Mouse (Mus musculus): ENCODE results near the gene Olfr774. TPM values are rescaled to one million over a fixed set of nuclear protein-coding genes. Genes with fewer than 3 reads are reported as not detected.
"Not testable (repeated sequence)": the region's sequence is repeated elsewhere in the genome, so short reads cannot be mapped to it uniquely, and the experiment has no call there.

Gene Olfr774
- polyA plus RNA-seq (2015; fragmentation: Nextera tagmentation; extraction: Ambion mirVana), result not detected in 2 replicates

GRCm38 (mm10) chr10:129235904-129236303 is at the start of gene Olfr774:
Gene Olfr774, plus strand, starts transcription at chr10:129236204.
- Histone ChIP-seq H3K4me2 (replicated peaks; ENCODE audit: low read depth, low read length) (no peak within 1 kb of the TSS), H3K27ac (ENCODE audit: low read length) (no peak within 1 kb of the TSS), H3K27me3 (replicated peaks; ENCODE audit: insufficient read depth, low read length) (no peaks in the 10 kb centered on the region), H3K9ac (replicated peaks; ENCODE audit: low read depth) (no peak within 1 kb of the TSS), H3K9me3 (ENCODE audit: low read length) (no peaks in the 10 kb centered on the region), H3K4me1 (ENCODE audit: insufficient read depth, low read depth, low read length) (no peaks in the 10 kb centered on the region), H3K4me3 (ENCODE audit: low read depth, low read length) (no peak within 1 kb of the TSS), H3K36me3 (ENCODE audit: insufficient read depth, low read length) (no peaks in the 10 kb centered on the region)
- no peak for ATAC-seq
- TF ChIP-seq CTCF (IDR thresholded peaks at IDR 0.05) (no peak), EP300 (IDR thresholded peaks at IDR 0.05) (no peak)
- no peak for DNase-seq (ENCODE audit: low spot score)
- 61% methylated on average over 2 of the region's 2 CpGs for WGBS

DNA sequence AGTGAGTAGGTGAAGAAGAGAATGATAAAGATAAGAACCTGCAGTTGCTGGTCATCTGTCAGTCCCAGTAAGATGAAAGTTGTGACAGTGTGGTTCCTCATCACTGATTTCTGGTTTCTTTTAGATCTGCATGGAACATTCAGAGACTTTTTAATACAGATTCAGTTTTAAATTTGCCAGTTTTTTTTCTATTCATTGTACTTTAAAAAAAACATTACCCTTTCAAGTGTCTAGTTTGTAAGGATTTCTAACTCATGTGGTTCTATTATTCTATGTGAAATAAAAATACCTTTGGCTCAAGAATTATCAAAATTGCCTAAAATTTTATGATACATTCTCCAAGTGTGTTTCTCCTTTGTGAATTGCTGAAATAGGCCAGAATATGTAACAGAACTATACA is 48.7 kb upstream of the Olfr774 start, which contains the start of gene Olfr773:
Olfr773 (minus strand) TSS at position 101 of the 400 bp plus-strand sequence.
- H3K36me3 ChIP-seq (ENCODE audit: insufficient read depth, low read length); H3K4me1 ChIP-seq (ENCODE audit: insufficient read depth, low read depth, low read length); H3K27me3 ChIP-seq (replicated peaks; ENCODE audit: insufficient read depth, low read length); DNase-seq (ENCODE audit: low spot score); H3K4me2 ChIP-seq (replicated peaks; ENCODE audit: low read depth, low read length); H3K9ac ChIP-seq (replicated peaks; ENCODE audit: low read depth); H3K27ac ChIP-seq (ENCODE audit: low read length); H3K9me3 ChIP-seq (ENCODE audit: low read length); H3K4me3 ChIP-seq (ENCODE audit: low read depth, low read length); ATAC-seq: not testable (repeated sequence)

DNA sequence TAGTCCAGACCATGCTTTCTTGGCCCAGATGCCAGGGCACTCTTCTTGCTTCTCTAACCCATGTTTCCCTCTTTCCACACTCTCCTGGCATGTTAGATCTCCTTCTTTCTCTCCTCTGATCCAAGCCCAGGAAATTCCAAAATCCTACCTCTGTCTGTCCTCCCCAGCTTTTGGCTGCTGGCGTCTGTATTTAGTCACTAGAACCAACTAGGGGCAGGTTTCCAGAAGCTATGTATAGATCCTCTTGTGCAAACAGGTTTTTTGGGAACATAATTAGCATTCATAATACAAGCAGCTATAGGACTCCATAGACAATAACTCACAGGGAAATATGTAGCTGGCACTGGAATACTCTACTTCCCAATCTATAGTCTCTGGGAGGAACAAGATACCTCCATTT is 5.3 kb upstream of the Olfr774 start:
- H3K4me2 ChIP-seq (replicated peaks; ENCODE audit: low read depth, low read length), result no peak overlapping the region
- H3K9ac ChIP-seq (replicated peaks; ENCODE audit: low read depth), result no peak overlapping the region
- no peaks in the 10 kb centered on the region for H3K9me3 ChIP-seq (ENCODE audit: low read length)
- H3K4me1 ChIP-seq (ENCODE audit: insufficient read depth, low read depth, low read length), result no peaks in the 10 kb centered on the region
- H3K36me3 ChIP-seq (ENCODE audit: insufficient read depth, low read length), result no peaks in the 10 kb centered on the region
- 85% methylated on average over 1 of the region's 1 CpGs for WGBS
- no peak for TF ChIP-seq CTCF (IDR thresholded peaks at IDR 0.05)
- TF ChIP-seq EP300 (IDR thresholded peaks at IDR 0.05), result no peak
- no peak overlapping the region for H3K27ac ChIP-seq (ENCODE audit: low read length)
- no peaks in the 10 kb centered on the region for H3K27me3 ChIP-seq (replicated peaks; ENCODE audit: insufficient read depth, low read length)
- no peak for ATAC-seq
- DNase-seq (ENCODE audit: low spot score), result no peak
- no peak overlapping the region for H3K4me3 ChIP-seq (ENCODE audit: low read depth, low read length)

GRCm38 (mm10) chr10:129248112-129248511 is 12.1 kb downstream of the Olfr774 start, which contains the start of gene Olfr775:
Gene Olfr775, plus strand, starts transcription at chr10:129248412.
- Histone ChIP-seq H3K4me1 (ENCODE audit: insufficient read depth, low read depth, low read length) (no peaks in the 10 kb centered on the region), H3K4me3 (ENCODE audit: low read depth, low read length) (no peak within 1 kb of the TSS), H3K27me3 (replicated peaks; ENCODE audit: insufficient read depth, low read length) (no peaks in the 10 kb centered on the region), H3K9me3 (ENCODE audit: low read length) (no peaks in the 10 kb centered on the region), H3K36me3 (ENCODE audit: insufficient read depth, low read length) (no peaks in the 10 kb centered on the region), H3K4me2 (replicated peaks; ENCODE audit: low read depth, low read length) (no peak within 1 kb of the TSS), H3K9ac (replicated peaks; ENCODE audit: low read depth) (no peak within 1 kb of the TSS), H3K27ac (ENCODE audit: low read length) (no peak within 1 kb of the TSS)
- ATAC-seq (no peak), DNase-seq (ENCODE audit: low spot score) (no peak)
- TF ChIP-seq EP300 (IDR thresholded peaks at IDR 0.05), result no peak
- TF ChIP-seq CTCF (IDR thresholded peaks at IDR 0.05), result no peak
- WGBS, result 67% methylated on average over 3 of the region's 3 CpGs

GRCm38 (mm10) chr10:129258827-129259226 is 22.8 kb downstream of the Olfr774 start, which contains the start of gene Olfr776:
Gene Olfr776, plus strand, starts transcription at chr10:129259127.
- ATAC-seq, result no peak
- TF ChIP-seq CTCF (IDR thresholded peaks at IDR 0.05) (no peak), EP300 (IDR thresholded peaks at IDR 0.05) (no peak)
- no peak within 1 kb of the TSS for H3K4me2 ChIP-seq (replicated peaks; ENCODE audit: low read depth, low read length)
- H3K27ac ChIP-seq (ENCODE audit: low read length), result no peak within 1 kb of the TSS
- no peaks in the 10 kb centered on the region for H3K9me3 ChIP-seq (ENCODE audit: low read length)
- H3K4me3 ChIP-seq (ENCODE audit: low read depth, low read length), result no peak within 1 kb of the TSS
- no peaks in the 10 kb centered on the region for H3K27me3 ChIP-seq (replicated peaks; ENCODE audit: insufficient read depth, low read length)
- DNase-seq (ENCODE audit: low spot score), result no peak
- H3K9ac ChIP-seq (replicated peaks; ENCODE audit: low read depth), result no peak within 1 kb of the TSS
- H3K36me3 ChIP-seq (ENCODE audit: insufficient read depth, low read length), result no peaks in the 10 kb centered on the region
- no peaks in the 10 kb centered on the region for H3K4me1 ChIP-seq (ENCODE audit: insufficient read depth, low read depth, low read length)

GRCm38 (mm10) chr10:129271081-129271535 is 35.1 kb downstream of the Olfr774 start, which contains the start of gene Olfr777:
Gene Olfr777, minus strand, starts transcription at chr10:129271485.
- TF ChIP-seq CTCF (IDR thresholded peaks at IDR 0.05) (no peak), EP300 (IDR thresholded peaks at IDR 0.05) (no peak)
- Histone ChIP-seq H3K4me2 (replicated peaks; ENCODE audit: low read depth, low read length) (no peak within 1 kb of the TSS), H3K27me3 (replicated peaks; ENCODE audit: insufficient read depth, low read length) (no peaks in the 10 kb centered on the region), H3K9ac (replicated peaks; ENCODE audit: low read depth) (no peak within 1 kb of the TSS), H3K9me3 (ENCODE audit: low read length) (no peaks in the 10 kb centered on the region), H3K4me1 (ENCODE audit: insufficient read depth, low read depth, low read length) (no peaks in the 10 kb centered on the region), H3K27ac (ENCODE audit: low read length) (no peak within 1 kb of the TSS), H3K36me3 (ENCODE audit: insufficient read depth, low read length) (no peaks in the 10 kb centered on the region), H3K4me3 (ENCODE audit: low read depth, low read length) (no peak within 1 kb of the TSS)
- ATAC-seq (no peak), DNase-seq (ENCODE audit: low spot score) (no peak)
- 84% methylated on average over 2 of the region's 2 CpGs for WGBS

Other genes with a start within 250 kb of the Olfr774 start
- gene Olfr9, start 246.8 kb upstream of the Olfr774 start, polyA plus RNA-seq (2015; fragmentation: Nextera tagmentation; extraction: Ambion mirVana), result not detected in 2 replicates
- gene Olfr763, start 225.4 kb upstream of the Olfr774 start, polyA plus RNA-seq (2015; fragmentation: Nextera tagmentation; extraction: Ambion mirVana), result not detected in 2 replicates
- gene Olfr764-ps1, start 196.3 kb upstream of the Olfr774 start, polyA plus RNA-seq (2015; fragmentation: Nextera tagmentation; extraction: Ambion mirVana), result not detected in 2 replicates
- not detected in 2 replicates for gene Olfr765, start 186.2 kb upstream of the Olfr774 start, polyA plus RNA-seq (2015; fragmentation: Nextera tagmentation; extraction: Ambion mirVana)
- not detected in 2 replicates for gene Olfr766-ps1, start 167.2 kb upstream of the Olfr774 start, polyA plus RNA-seq (2015; fragmentation: Nextera tagmentation; extraction: Ambion mirVana)
- gene Olfr767, start 153.3 kb upstream of the Olfr774 start, polyA plus RNA-seq (2015; fragmentation: Nextera tagmentation; extraction: Ambion mirVana), result not detected in 2 replicates
- gene Olfr768, start 136.8 kb upstream of the Olfr774 start, polyA plus RNA-seq (2015; fragmentation: Nextera tagmentation; extraction: Ambion mirVana), result not detected in 2 replicates
- gene Olfr769, start 118.3 kb upstream of the Olfr774 start, polyA plus RNA-seq (2015; fragmentation: Nextera tagmentation; extraction: Ambion mirVana), result not detected in 2 replicates
- not detected in 2 replicates for gene Olfr770, start 97.2 kb upstream of the Olfr774 start, polyA plus RNA-seq (2015; fragmentation: Nextera tagmentation; extraction: Ambion mirVana)
- gene Olfr771, start 71.5 kb upstream of the Olfr774 start, polyA plus RNA-seq (2015; fragmentation: Nextera tagmentation; extraction: Ambion mirVana), result not detected in 2 replicates
- gene Olfr772, start 58.3 kb upstream of the Olfr774 start, polyA plus RNA-seq (2015; fragmentation: Nextera tagmentation; extraction: Ambion mirVana), result not detected in 2 replicates
- not detected in 2 replicates for gene Olfr773, start 48.8 kb upstream of the Olfr774 start, polyA plus RNA-seq (2015; fragmentation: Nextera tagmentation; extraction: Ambion mirVana)
- not detected in 2 replicates for gene Olfr775, start 12.2 kb downstream of the Olfr774 start, polyA plus RNA-seq (2015; fragmentation: Nextera tagmentation; extraction: Ambion mirVana)
- gene Olfr776, start 22.9 kb downstream of the Olfr774 start, polyA plus RNA-seq (2015; fragmentation: Nextera tagmentation; extraction: Ambion mirVana), result not detected in 2 replicates
- gene Olfr777, start 35.3 kb downstream of the Olfr774 start, polyA plus RNA-seq (2015; fragmentation: Nextera tagmentation; extraction: Ambion mirVana), result not detected in 2 replicates
- not detected in 2 replicates for gene Olfr780, start 81.9 kb downstream of the Olfr774 start, polyA plus RNA-seq (2015; fragmentation: Nextera tagmentation; extraction: Ambion mirVana)
- gene Olfr781, start 92.7 kb downstream of the Olfr774 start, polyA plus RNA-seq (2015; fragmentation: Nextera tagmentation; extraction: Ambion mirVana), result not detected in 2 replicates
- gene Olfr782, start 112.6 kb downstream of the Olfr774 start, polyA plus RNA-seq (2015; fragmentation: Nextera tagmentation; extraction: Ambion mirVana), result not detected in 2 replicates
- not detected in 2 replicates for gene Olfr784, start 147.9 kb downstream of the Olfr774 start, polyA plus RNA-seq (2015; fragmentation: Nextera tagmentation; extraction: Ambion mirVana)
- not detected in 2 replicates for gene Olfr785, start 169.2 kb downstream of the Olfr774 start, polyA plus RNA-seq (2015; fragmentation: Nextera tagmentation; extraction: Ambion mirVana)
- gene Olfr786, start 191.1 kb downstream of the Olfr774 start, polyA plus RNA-seq (2015; fragmentation: Nextera tagmentation; extraction: Ambion mirVana), result not detected in 2 replicates
- gene Olfr787, start 225.7 kb downstream of the Olfr774 start, polyA plus RNA-seq (2015; fragmentation: Nextera tagmentation; extraction: Ambion mirVana), result not detected in 2 replicates
- gene Olfr788, start 234.8 kb downstream of the Olfr774 start, polyA plus RNA-seq (2015; fragmentation: Nextera tagmentation; extraction: Ambion mirVana), result not detected in 2 replicates
- not detected in 2 replicates for gene Olfr789, start 248.5 kb downstream of the Olfr774 start, polyA plus RNA-seq (2015; fragmentation: Nextera tagmentation; extraction: Ambion mirVana)

Measured in lung, postnatal 0 days (tissue).